Mouse (Mus musculus): ENCODE measurements at regions not wholly inside any gene's neighbourhood (a gene's known extent, or its start where the extent isn't known, plus 50 kb on each side); places are given as distances from the start of the nearest gene placed in this dataset.

DNA sequence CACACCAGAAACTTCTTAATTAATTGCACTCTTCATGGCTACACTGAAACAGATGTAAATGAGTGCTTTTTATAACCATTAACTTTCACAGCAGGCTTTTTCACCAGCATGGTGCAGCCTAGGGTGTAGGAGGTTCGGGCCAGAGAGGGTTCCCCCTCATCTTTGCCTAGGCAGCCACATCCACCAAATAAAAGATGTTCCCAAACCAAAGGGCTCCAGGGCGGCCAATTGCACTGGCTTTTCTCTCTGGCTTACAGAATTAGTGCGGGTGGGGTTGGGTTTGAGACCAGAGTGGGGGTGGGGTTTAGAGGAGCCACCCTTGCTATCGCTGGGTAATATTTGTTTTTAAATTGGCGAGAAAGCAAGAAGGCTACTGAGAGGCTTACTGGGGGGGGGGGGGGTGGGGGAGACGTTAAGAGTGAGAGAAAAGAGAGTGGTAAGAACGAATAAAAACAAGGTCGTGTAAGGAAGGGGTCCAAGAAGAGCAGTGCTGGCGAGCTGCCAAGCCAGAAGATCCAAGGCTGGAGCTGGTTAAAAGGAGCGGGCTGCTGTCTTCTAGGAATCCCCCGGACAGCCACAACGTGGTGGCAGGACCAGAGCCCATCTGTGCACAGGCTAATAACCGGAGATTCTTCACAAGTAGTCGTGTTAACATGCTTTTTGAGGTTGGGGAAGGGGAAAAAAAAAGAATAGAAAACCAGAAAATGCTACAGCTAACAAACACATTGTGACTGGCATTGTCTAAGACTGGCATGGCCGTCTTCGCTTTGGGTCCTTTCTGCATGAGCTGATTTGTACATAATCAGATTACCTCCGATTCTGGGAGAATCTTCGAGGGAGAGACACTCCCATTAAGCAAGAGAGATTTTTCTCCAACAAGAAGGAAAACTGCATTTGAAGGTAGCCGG, 134.0 kb upstream of the Pitx2 start:
- Histone ChIP-seq H3K27me3 (ENCODE audit: poor library complexity, severe bottlenecking) (peaks cover 15% of the 10 kb centered on the region), H3K36me3 (replicated peaks) (no peaks in the 10 kb centered on the region), H3K4me3 (peak overlapping the region; percentile 38), H3K9me3 (no peaks in the 10 kb centered on the region), H3K27ac (peak overlapping the region; percentile 53; the same call in 1 of the 2 replicates), H3K4me1 (peaks cover 19% of the 10 kb centered on the region)
- DNase-seq (ENCODE audit: extremely low spot score, low spot score): no peak
- WGBS: 22% methylated on average over 19 of the region's 19 CpGs

DNA sequence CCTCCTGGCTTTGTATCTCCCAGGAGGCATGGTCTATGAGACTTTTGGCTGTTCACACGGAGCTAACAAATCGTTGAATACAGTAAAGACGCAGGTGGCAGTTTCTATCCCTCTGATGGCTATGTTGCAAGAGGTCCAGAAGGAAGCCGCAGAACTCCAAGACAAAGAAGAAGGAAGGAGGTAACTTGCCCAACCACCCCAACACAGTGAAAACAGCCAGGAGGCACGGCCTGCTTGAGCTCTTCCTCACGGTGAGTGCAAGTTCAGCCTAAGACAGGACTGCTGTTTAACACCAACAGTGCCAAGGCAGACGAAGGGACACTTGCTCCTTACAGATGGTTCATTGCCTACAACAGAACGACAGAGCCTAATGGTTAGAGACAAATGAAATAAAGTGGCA, 130.0 kb upstream of the Pitx2 start:
- no peak overlapping the region for H3K27ac ChIP-seq
- peaks cover 24% of the 10 kb centered on the region for H3K4me1 ChIP-seq
- no peaks in the 10 kb centered on the region for H3K9me3 ChIP-seq
- H3K36me3 ChIP-seq (replicated peaks): no peaks in the 10 kb centered on the region
- no peak overlapping the region for H3K4me3 ChIP-seq
- no peak for DNase-seq (ENCODE audit: extremely low spot score, low spot score)
- 74% methylated on average over 8 of the region's 8 CpGs for WGBS
- peaks cover 24% of the 10 kb centered on the region for H3K27me3 ChIP-seq (ENCODE audit: poor library complexity, severe bottlenecking)

DNA sequence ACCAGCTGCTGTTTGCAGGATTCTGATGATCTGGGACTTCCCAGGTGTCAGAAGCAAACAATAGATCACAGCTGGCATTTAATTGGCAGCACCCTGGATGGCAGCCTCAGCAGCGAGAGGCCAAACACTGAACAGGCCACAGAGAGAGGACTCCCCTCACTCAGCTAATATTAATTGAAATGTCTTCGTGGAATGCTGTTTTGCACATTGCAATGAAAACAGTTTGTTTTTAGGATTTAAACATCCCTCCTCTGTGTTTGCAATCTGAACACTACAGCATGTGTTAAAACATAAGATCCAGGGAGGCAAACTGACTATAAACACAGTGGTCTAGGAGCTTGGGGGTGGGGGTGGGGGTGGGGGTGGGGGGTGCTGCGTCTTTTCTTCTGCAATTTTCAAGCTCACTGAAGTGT, 129.2 kb upstream of the Pitx2 start:
- Histone ChIP-seq H3K4me3 (no peak overlapping the region), H3K27ac (no peak overlapping the region), H3K27me3 (ENCODE audit: poor library complexity, severe bottlenecking) (peaks cover 24% of the 10 kb centered on the region), H3K9me3 (no peaks in the 10 kb centered on the region), H3K36me3 (replicated peaks) (no peaks in the 10 kb centered on the region), H3K4me1 (peaks cover 21% of the 10 kb centered on the region)
- no peak for DNase-seq (ENCODE audit: extremely low spot score, low spot score)
- WGBS: 4% methylated on average over 3 of the region's 3 CpGs

DNA sequence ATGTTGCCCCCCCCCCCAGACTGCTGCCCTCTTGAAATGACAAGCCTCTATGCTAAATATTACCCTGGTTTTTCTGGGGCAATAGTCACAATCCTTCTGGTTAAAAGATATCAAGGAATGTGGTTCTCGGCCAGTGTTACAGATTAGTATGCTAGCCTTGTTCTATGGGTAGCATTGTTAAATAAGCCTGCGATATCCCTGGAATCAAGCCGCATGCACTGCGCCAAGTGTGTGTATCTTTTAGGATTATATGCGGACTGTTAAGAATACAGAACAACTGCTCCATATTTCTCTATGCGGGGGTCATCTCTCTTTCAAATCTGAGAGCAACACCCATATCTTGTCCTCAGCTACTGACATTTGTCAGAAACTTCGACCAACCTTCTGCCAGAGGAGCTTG, 128.7 kb upstream of the Pitx2 start:
- DNase-seq (ENCODE audit: extremely low spot score, low spot score): no peak
- peaks cover 16% of the 10 kb centered on the region for H3K4me1 ChIP-seq
- WGBS: 63% methylated on average over 7 of the region's 7 CpGs
- H3K4me3 ChIP-seq: no peak overlapping the region
- no peaks in the 10 kb centered on the region for H3K36me3 ChIP-seq (replicated peaks)
- H3K9me3 ChIP-seq: no peaks in the 10 kb centered on the region
- no peak overlapping the region for H3K27ac ChIP-seq
- H3K27me3 ChIP-seq (ENCODE audit: poor library complexity, severe bottlenecking): peaks cover 24% of the 10 kb centered on the region

DNA sequence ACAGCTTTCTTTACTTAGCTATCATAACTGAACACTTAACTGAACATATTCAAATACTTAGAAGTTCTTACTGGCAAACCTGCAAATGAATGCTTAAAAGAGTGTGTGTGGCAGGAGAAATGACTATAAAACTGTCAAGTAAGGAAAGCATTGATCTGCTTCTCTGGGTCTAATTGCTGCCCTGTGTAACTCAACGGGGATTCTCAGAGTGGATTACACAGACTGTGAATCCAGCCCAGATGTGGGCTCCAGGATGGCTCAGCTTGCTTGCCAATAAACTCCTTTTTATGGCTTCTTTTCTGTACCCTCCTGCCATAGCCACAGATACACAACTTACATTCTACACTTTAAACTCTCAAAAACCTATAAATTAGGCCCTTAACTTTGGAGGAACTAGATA, 123.3 kb upstream of the Pitx2 start:
- Histone ChIP-seq H3K27ac (no peak overlapping the region), H3K9me3 (no peaks in the 10 kb centered on the region), H3K27me3 (ENCODE audit: poor library complexity, severe bottlenecking) (0 out of 2 replicates have a peak, but pooled peaks cover 9% of the 10 kb centered on the region), H3K36me3 (replicated peaks) (no peaks in the 10 kb centered on the region), H3K4me3 (no peak overlapping the region), H3K4me1 (no peaks in the 10 kb centered on the region)
- no peak for DNase-seq (ENCODE audit: extremely low spot score, low spot score)
- 38% methylated on average over 1 of the region's 1 CpGs for WGBS

DNA sequence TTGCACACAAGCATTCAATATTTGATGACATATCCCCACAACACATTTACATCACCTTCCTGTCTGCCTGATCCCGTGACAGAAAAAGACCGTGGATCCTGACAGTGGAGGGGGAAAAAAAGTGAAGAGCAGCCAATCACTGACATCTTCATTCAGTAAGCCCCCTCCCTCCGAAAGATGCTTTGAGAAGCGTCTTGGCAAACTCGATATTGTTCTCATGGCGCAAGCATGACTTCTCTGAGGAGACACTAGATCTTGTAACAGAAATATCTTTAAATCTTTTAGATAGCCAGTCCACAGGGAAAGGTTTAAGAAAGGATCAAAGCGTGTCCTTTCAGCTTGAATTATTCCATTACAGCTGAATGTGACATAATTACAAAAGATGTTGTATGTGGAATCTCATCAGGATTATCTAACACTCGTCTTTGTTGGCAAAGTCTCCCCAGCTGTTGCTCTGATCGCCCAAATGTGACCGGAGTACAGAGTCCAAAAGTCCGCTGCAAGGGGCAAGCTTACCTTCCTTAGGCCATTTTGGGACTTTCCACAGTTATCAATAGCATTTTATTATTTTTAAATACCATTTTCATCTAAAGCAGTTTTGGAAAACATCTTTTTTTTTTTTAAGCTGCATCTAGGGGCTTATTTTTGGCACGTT, 95.8 kb upstream of the Pitx2 start:
- no peaks in the 10 kb centered on the region for H3K4me1 ChIP-seq
- H3K9me3 ChIP-seq: peaks cover 4% of the 10 kb centered on the region; the same call in 1 of the 2 replicates
- H3K27ac ChIP-seq: no peak overlapping the region
- no peaks in the 10 kb centered on the region for H3K36me3 ChIP-seq (replicated peaks)
- DNase-seq (ENCODE audit: extremely low spot score, low spot score): no peak
- H3K4me3 ChIP-seq: no peak overlapping the region
- WGBS: 82% methylated on average over 12 of the region's 12 CpGs
- H3K27me3 ChIP-seq (ENCODE audit: poor library complexity, severe bottlenecking): no peaks in the 10 kb centered on the region

DNA sequence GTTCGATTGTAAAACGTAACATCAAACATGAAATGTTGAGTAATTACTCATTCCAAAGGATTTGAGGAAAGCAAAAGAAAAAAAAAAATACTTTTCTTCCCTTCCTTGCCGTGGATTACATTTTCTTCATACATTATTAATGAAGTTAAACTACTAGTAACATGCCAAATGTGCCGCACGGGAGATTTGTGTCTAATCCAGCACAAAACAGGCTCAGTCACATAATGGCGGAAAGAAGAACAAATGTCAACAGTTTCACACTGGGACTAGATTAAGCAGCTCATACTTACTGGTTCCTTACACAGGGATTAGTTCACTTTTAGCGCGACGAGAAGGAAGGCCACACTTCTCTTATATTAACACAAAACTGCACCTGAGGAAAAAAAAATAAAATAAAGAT, 94.9 kb upstream of the Pitx2 start:
- H3K27me3 ChIP-seq (ENCODE audit: poor library complexity, severe bottlenecking): no peaks in the 10 kb centered on the region
- 81% methylated on average over 9 of the region's 9 CpGs for WGBS
- no peaks in the 10 kb centered on the region for H3K9me3 ChIP-seq
- H3K4me3 ChIP-seq: no peak overlapping the region
- H3K27ac ChIP-seq: no peak overlapping the region
- no peak for DNase-seq (ENCODE audit: extremely low spot score, low spot score)
- no peaks in the 10 kb centered on the region for H3K4me1 ChIP-seq
- no peaks in the 10 kb centered on the region for H3K36me3 ChIP-seq (replicated peaks)

DNA sequence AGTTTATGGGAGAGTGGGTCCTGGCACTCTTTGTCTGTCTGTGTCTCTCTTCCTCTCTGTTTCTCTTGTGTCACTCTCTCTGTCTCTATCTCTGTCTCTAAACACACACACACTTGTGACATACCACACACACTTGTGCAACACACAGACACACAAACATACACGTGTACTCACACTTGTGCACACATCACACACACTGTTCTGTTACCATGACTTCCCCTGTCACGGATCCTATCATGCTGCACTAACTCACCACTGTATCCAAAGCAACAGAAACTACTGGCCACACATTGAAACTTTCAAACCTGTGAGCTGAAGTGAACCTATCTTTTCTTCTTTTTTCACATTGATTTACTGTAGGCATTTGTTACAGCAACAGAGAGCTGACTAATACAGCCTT, 93.5 kb upstream of the Pitx2 start:
- Histone ChIP-seq H3K27me3 (ENCODE audit: poor library complexity, severe bottlenecking) (no peaks in the 10 kb centered on the region), H3K36me3 (replicated peaks) (no peaks in the 10 kb centered on the region), H3K4me3 (no peak overlapping the region), H3K4me1 (no peaks in the 10 kb centered on the region), H3K27ac (no peak overlapping the region), H3K9me3 (no peaks in the 10 kb centered on the region)
- DNase-seq (ENCODE audit: extremely low spot score, low spot score): no peak
- WGBS: 92% methylated on average over 2 of the region's 2 CpGs

DNA sequence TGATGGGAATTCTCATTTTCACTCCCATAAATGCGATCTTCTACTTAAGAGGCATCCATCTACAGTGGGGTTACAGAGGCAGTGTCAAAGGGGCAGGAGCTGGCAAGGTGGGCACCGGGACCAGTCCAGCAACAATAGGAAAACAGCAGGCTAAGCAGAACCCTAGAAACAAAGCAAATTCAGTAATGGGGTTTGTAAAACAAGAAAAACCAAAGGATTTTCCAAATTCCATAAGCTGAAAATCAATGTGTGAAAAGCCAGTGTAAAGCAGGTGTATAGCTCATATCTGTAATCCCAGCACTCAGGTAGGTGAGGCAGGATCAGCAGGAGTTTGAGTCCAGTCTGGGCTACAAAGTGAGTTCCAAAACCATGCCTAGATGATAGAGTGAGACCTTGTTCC, 69.2 kb upstream of the Pitx2 start:
- Histone ChIP-seq H3K9me3 (no peaks in the 10 kb centered on the region), H3K4me1 (peaks cover 26% of the 10 kb centered on the region), H3K27ac (no peak overlapping the region), H3K27me3 (ENCODE audit: poor library complexity, severe bottlenecking) (peaks cover 4% of the 10 kb centered on the region; the same call in 1 of the 2 replicates), H3K4me3 (no peak overlapping the region), H3K36me3 (replicated peaks) (no peaks in the 10 kb centered on the region)
- no peak for DNase-seq (ENCODE audit: extremely low spot score, low spot score)
- 88% methylated on average over 2 of the region's 2 CpGs for WGBS

DNA sequence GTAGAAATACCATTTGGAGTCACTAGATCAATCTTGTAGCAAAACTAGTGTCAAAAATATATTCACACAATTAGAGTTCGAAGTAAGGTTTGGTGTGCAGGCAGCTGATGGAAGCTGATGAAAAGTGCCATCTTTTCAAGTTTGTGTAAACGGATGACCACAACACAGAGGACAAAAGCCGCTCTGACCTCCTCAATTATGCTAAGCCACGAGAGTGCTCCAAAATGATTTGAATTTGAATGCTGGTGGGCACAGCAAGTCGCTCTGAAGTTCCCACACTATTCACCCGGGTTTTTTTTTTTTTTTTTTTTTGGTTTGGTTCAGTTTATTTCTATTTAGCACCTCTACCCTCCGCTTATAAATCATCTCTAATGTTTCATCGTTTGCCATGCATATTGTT, 68.5 kb upstream of the Pitx2 start:
- peaks cover 26% of the 10 kb centered on the region for H3K4me1 ChIP-seq
- no peaks in the 10 kb centered on the region for H3K36me3 ChIP-seq (replicated peaks)
- peaks cover 4% of the 10 kb centered on the region; the same call in 1 of the 2 replicates for H3K27me3 ChIP-seq (ENCODE audit: poor library complexity, severe bottlenecking)
- H3K4me3 ChIP-seq: no peak overlapping the region
- no peaks in the 10 kb centered on the region for H3K9me3 ChIP-seq
- 24% methylated on average over 8 of the region's 8 CpGs for whole genome bisulfite sequencing
- H3K27ac ChIP-seq: no peak overlapping the region
- no peak for DNase-seq (ENCODE audit: extremely low spot score, low spot score)

DNA sequence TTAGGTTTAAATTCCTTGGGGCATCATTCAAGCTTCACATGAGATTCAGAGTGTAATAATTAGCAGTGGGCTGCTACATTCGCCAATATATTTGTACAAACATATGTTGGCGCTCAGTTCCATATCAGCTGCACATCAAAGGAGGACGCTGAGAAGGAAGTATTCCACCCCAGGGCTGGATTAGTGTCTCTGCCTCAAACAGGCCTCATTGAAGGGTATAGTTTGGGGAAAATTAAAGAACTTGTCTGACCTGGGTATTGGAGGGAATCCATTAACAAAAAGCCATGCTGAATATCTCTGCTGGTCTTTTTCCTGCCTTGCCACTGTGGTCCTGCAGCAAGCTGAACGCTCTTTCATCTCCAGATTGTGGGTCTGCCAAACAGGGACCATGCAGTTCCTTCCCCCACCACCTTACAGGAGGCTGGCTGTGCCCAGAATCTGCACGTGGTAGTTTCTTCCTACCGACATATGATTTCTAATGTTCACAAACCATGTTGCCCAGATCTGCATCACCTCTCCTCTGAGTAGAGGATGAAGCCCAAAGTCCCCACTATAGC, 67.7 kb upstream of the Pitx2 start:
- peaks cover 26% of the 10 kb centered on the region for H3K4me1 ChIP-seq
- peaks cover 4% of the 10 kb centered on the region; the same call in 1 of the 2 replicates for H3K27me3 ChIP-seq (ENCODE audit: poor library complexity, severe bottlenecking)
- no peaks in the 10 kb centered on the region for H3K36me3 ChIP-seq (replicated peaks)
- WGBS: 52% methylated on average over 6 of the region's 6 CpGs
- DNase-seq (ENCODE audit: extremely low spot score, low spot score): no peak
- H3K27ac ChIP-seq: 0 out of 2 replicates have a peak overlapping the region, but pooled peaks have one; percentile 5
- no peak overlapping the region for H3K4me3 ChIP-seq
- no peaks in the 10 kb centered on the region for H3K9me3 ChIP-seq

Measured in forebrain, embryonic 10.5 days (tissue).